Mouse (Mus musculus) liver, embryonic 12.5 days (tissue): ENCODE measurements around the gene Mgat4a. TPM values are rescaled to one million over a fixed set of nuclear protein-coding genes. Genes with fewer than 3 reads are reported as not detected.

Experiments used
- ATAC-seq: fragments of 200-750 bp; cut with Nextera tagmentation; 2 replicates; pipeline ENCODE4 v1.8.0; 2017; ENCODE audit warnings: moderate number of reproducible peaks, mild to moderate bottlenecking, moderate library complexity
- H3K27ac ChIP-seq: fragments of 300-500 bp; sonication (generic); 2 replicates; pipeline ENCODE4 v1.5.1; 2016; ENCODE audit warnings: mild to moderate bottlenecking
- H3K27me3 ChIP-seq: fragments of 300-500 bp; sonication (generic); replicated peaks from 2 replicates; pipeline ENCODE4 v1.6.1; 2016; ENCODE audit warnings: mild to moderate bottlenecking, moderate library complexity
- H3K36me3 ChIP-seq: fragments of 300-500 bp; sonication (generic); 2 replicates; pipeline ENCODE4 v1.6.1; 2016; ENCODE audit warnings: mild to moderate bottlenecking, moderate library complexity
- H3K4me1 ChIP-seq: fragments of 300-500 bp; sonication (generic); 2 replicates; pipeline ENCODE4 v1.6.1; 2016
- H3K4me2 ChIP-seq: fragments of 300-500 bp; sonication (generic); 2 replicates; pipeline ENCODE4 v1.6.1; 2016; ENCODE audit warnings: mild to moderate bottlenecking, moderate library complexity
- H3K4me3 ChIP-seq: fragments of 300-500 bp; sonication (generic); 2 replicates; pipeline ENCODE4 v1.5.1; 2016; ENCODE audit warnings: mild to moderate bottlenecking, moderate library complexity
- H3K9ac ChIP-seq: fragments of 300-500 bp; sonication (generic); 2 replicates; pipeline ENCODE4 v1.6.1; 2016; ENCODE audit warnings: mild to moderate bottlenecking, moderate library complexity
- H3K9me3 ChIP-seq: fragments of 300-500 bp; sonication (generic); replicated peaks from 2 replicates; pipeline ENCODE4 v1.6.1; 2016; ENCODE audit warnings: mild to moderate bottlenecking, moderate library complexity
- WGBS: fragments of 180-500 bp; shearing (Covaris S2); methylation state at CpG from one replicate; pipeline ENCODE4 v1.1.7; 2016; ENCODE audit not compliant: insufficient replicate concordance; 5-methylcytosine and 5-hydroxymethylcytosine counted together
- polyA plus RNA-seq: library from polyadenylated mRNA; unstranded; fragments of >200 nt; fragmentation: Nextera tagmentation; extraction: Ambion mirVana; gene quantifications from 2 replicates; pipeline ENCODE4 v1.2.1, GENCODE M21; 2016

Gene Mgat4a
- polyA plus RNA-seq, 1 experiment from 2014 or later: 1.3 TPM

DNA sequence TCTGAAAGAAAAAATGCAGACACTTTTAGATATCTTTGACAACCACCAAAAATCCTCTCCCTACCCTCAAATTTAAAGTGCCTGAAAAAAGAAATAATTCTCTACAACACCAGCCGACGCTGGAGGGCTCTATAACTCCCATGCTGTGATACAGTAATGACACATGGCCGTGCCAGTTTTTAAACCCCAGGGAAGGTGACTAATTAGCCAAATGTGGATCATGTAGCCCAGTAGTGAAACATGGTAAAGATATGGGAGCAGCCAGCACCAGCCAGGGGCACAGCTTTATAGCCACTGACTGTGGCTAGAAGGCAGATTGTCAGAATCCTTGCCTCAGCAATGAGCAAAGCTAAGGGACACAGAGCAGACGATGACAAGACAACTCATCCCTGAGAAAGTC is 19.5 kb upstream of the Mgat4a start:
- Histone ChIP-seq H3K27me3 (no peaks in the 10 kb centered on the region), H3K9ac (no peak overlapping the region), H3K4me3 (no peak overlapping the region), H3K4me2 (no peak overlapping the region), H3K36me3 (no peaks in the 10 kb centered on the region), H3K9me3 (no peaks in the 10 kb centered on the region), H3K4me1 (no peaks in the 10 kb centered on the region), H3K27ac (no peak overlapping the region)
- 69% methylated on average over 4 of the region's 4 CpGs for WGBS
- ATAC-seq: no peak

DNA sequence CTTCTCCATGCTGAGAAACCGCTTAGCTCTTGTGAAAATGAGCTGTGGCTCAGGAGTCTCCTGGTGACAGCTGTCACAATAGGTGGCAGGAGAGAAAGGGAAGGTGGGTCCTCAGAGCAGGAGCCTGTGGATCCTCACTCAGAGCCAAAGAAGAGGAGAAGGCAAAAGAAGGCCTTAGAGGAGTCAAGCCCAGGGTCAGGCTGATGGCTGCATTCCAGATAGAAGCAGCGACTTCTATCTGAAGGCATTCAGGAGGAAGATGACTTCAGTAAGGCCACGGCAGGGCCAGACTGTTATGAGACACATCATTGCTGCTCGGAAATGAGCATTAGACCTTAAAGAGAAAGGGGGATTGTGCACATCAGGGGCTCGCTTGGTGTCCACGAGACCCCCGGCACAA is 11.2 kb upstream of the Mgat4a start:
- Histone ChIP-seq H3K4me2 (no peak overlapping the region), H3K27me3 (0 out of 2 replicates have a peak, but pooled peaks cover 2% of the 10 kb centered on the region), H3K9me3 (no peaks in the 10 kb centered on the region), H3K4me3 (no peak overlapping the region), H3K9ac (no peak overlapping the region), H3K27ac (no peak overlapping the region), H3K36me3 (no peaks in the 10 kb centered on the region), H3K4me1 (no peaks in the 10 kb centered on the region)
- ATAC-seq: no peak
- 66% methylated on average over 7 of the region's 7 CpGs for WGBS

DNA sequence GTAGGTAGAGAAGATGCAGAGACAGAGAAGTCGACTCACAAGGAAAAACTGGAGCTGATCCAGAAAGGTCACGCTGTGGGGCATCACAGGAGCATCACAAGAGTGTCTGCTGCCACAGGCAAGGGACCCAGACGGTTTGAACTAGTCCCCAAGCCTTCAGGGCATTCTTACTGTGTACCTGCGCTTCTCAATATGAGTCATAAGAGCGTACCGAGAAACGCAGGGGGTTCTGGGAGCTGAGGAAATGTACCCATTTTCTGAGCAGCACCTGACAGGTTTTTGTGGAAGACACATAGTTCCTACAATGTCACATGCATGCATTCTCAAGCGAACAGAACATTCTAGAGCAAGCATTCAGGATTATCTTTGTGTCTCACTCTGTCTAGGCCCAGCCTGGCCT is 8.7 kb upstream of the Mgat4a start:
- Histone ChIP-seq H3K27me3 (0 out of 2 replicates have a peak, but pooled peaks cover 11% of the 10 kb centered on the region), H3K4me2 (no peak overlapping the region), H3K4me3 (no peak overlapping the region), H3K9me3 (no peaks in the 10 kb centered on the region), H3K4me1 (no peaks in the 10 kb centered on the region), H3K9ac (no peak overlapping the region), H3K27ac (no peak overlapping the region), H3K36me3 (no peaks in the 10 kb centered on the region)
- no peak for ATAC-seq
- WGBS: 74% methylated on average over 8 of the region's 8 CpGs

DNA sequence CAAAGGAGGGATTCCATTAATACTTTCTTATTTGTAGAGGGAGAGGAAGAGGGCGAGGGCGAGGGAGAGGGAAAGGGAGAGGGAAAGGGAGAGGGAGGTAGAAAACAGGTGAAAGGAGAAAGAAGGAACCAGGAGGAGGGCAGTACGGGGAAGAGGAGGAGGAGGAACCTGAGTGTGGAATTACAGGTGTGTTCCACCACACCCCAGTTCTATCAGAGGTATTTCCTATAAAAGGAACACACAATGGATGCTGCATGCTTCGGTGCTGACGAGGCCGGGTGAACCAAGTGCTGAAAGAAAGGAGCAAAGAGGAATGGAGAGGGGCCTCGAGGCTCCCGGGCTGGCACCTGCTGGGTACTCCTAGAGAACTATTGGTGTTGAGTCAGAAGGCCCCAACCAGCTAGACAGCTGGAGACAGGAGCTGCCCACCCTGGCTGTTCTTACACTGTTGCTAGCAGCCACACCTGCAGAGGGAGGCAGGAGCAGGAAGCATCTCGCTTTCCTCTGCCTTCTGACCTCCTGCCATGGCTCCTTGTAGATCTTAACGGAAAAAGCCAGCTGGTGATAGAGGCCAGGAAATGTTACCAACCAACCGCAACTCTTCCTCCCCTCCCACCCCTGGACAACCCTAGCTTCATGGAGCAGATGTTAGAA is 5.7 kb upstream of the Mgat4a start:
- Histone ChIP-seq H3K4me1 (peaks cover 1% of the 10 kb centered on the region; the same call in 1 of the 2 replicates), H3K9me3 (no peaks in the 10 kb centered on the region), H3K27ac (no peak overlapping the region), H3K4me2 (no peak overlapping the region), H3K4me3 (no peak overlapping the region), H3K27me3 (peaks cover 36% of the 10 kb centered on the region), H3K9ac (no peak overlapping the region), H3K36me3 (no peaks in the 10 kb centered on the region)
- WGBS: 59% methylated on average over 11 of the region's 11 CpGs
- ATAC-seq: no peak

DNA sequence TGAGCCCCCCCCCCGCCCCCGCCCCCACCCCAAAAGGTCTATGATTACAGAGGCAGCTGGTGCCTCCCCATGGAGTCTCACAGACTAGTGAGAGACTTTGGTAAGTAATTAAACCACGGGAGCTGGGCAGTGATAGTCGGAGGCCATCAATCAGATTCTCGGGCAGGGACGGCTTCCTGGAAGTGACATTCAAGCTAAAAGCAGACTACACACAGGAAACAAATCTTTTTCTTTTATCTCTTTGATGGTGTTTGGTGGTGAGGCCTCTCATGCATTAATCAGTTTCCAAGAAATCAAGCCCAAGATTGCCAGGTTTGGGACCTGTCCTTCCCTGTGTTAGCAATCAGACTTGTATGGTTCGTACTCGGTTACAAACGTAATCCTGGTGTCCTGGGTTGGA is 3.4 kb upstream of the Mgat4a start:
- 29% methylated on average over 9 of the region's 9 CpGs for WGBS
- peaks cover 11% of the 10 kb centered on the region for H3K4me1 ChIP-seq
- H3K4me3 ChIP-seq: no peak overlapping the region
- no peaks in the 10 kb centered on the region for H3K9me3 ChIP-seq
- no peak overlapping the region for H3K27ac ChIP-seq
- peaks cover 51% of the 10 kb centered on the region for H3K27me3 ChIP-seq
- H3K4me2 ChIP-seq: no peak overlapping the region
- H3K9ac ChIP-seq: no peak overlapping the region
- ATAC-seq: no peak
- H3K36me3 ChIP-seq: no peaks in the 10 kb centered on the region

DNA sequence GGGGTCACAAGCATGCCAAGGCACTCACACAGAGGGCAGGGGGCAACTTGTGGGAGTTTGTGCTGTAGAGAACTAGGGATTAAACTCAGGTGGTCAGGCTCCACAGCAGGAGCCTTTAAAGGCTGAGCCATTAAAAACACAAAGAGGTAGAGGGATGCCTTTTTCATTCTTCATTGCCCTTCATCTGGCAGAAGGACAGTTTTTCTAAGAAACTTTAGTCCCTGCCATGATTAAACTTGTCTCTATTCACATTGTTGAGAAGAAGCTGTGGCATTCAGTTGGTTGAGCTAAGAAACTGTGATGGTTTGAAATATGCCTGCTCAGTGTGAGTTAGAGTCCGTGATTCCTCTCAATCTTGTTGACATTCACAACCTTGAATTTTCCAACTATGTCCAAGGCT is 2.2 kb upstream of the Mgat4a start:
- Histone ChIP-seq H3K9ac (no peak overlapping the region), H3K4me2 (no peak overlapping the region), H3K36me3 (no peaks in the 10 kb centered on the region), H3K4me3 (no peak overlapping the region), H3K4me1 (peaks cover 11% of the 10 kb centered on the region), H3K27me3 (peaks cover 53% of the 10 kb centered on the region), H3K9me3 (no peaks in the 10 kb centered on the region), H3K27ac (no peak overlapping the region)
- WGBS: 50% methylated on average over 1 of the region's 1 CpGs
- no peak for ATAC-seq

DNA sequence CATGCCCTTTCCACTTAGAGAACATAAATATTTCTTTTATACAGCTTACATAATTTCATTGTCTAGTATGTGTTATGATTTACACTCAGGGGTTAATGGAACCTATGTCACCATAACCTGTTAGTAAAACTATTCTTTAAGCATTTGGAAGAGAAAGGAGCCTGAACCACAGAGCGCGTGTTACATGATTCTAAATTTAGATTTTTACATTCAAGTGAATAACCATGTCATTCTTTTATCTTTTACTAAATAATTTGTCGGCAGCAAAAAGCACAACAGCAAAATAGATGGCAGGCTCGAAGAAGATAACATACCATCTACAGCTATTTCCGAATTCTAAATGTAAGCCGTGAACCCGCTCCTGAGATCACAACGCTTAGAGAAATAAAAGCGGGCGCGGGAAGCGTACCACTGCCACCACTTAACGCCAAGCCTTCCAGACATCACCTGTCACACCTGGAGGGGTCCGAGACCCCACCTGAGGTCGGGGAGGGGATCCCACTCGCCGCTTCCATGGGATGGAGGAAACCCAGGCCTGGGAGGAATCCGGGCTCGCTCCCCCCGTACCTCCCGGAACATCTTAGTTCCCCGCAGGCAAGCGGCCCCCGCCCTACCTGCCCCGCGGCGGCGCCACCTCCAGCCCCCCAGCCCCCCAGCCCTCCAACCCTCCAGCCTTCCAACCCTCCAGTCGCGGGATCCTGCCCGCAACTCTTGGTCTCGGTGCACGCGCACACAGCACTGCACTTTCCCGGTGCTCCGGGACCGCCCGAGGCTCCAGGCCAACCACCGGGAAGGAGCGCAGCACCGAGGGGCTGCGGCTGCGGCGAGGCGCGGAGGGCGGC is 627 bp downstream of the Mgat4a start:
- peak; percentile 53 for ATAC-seq
- Histone ChIP-seq H3K4me2 (peak overlapping the region; percentile 100), H3K4me3 (peak overlapping the region; percentile 73), H3K36me3 (no peaks in the 10 kb centered on the region), H3K9ac (peak overlapping the region; percentile 80), H3K27me3 (peaks cover 45% of the 10 kb centered on the region), H3K4me1 (peaks cover 11% of the 10 kb centered on the region), H3K27ac (no peak overlapping the region), H3K9me3 (no peaks in the 10 kb centered on the region)
- WGBS: 6% methylated on average over 46 of the region's 47 CpGs

DNA sequence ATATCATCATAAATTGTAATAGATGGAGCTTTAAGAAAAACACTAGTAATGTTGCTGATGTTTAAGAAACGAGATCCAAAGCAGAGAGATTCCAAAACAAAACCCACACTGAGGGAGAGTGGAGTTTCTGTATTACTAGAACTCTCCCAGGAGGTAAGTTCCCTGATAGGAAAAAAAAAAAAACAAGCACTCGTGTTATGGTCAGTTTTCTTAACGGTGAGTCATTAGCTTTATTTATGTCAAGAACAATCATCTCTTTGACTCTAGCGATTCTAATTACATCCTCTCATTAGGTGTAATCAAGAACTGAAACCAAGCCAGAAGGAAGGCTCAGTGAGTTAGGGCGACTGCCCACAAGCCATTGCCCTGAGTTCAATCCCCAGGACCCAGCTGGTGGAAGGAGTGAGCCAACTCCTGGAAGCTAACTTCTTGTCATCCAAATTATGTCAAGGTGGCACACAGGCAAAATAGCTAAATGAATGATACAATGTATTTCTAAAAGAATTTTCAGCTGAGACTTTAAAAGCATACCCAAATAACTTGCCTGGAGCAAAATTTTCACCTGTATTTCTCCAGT is 6.2 kb downstream of the Mgat4a start:
- Histone ChIP-seq H3K4me3 (no peak overlapping the region), H3K9me3 (no peaks in the 10 kb centered on the region), H3K9ac (no peak overlapping the region), H3K4me1 (no peaks in the 10 kb centered on the region), H3K4me2 (no peak overlapping the region), H3K36me3 (no peaks in the 10 kb centered on the region), H3K27ac (no peak overlapping the region), H3K27me3 (peaks cover 4% of the 10 kb centered on the region)
- 67% methylated on average over 5 of the region's 5 CpGs for WGBS
- no peak for ATAC-seq

DNA sequence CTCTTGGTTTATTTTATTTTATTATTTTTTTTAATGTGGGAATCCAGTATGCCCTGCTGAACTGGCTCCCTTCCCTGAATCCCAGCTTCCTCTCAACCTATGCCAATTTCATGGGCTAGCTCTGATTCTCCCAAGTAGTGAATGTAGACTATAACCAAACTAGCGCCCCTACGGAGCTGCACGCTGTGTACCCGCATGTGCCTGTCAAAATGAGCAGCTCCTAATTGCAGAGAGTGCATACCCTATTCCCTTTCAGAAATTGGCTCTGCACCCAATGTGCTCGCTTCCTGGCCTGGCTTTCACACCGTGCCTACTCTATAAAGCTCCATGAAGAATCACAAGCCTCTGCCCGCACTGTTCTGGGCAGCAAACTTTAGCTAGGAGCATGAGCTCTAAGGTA is 7.6 kb downstream of the Mgat4a start:
- Histone ChIP-seq H3K4me3 (no peak overlapping the region), H3K9ac (no peak overlapping the region), H3K27ac (no peak overlapping the region), H3K9me3 (no peaks in the 10 kb centered on the region), H3K4me1 (no peaks in the 10 kb centered on the region), H3K4me2 (no peak overlapping the region), H3K27me3 (no peaks in the 10 kb centered on the region), H3K36me3 (no peaks in the 10 kb centered on the region)
- WGBS: 87% methylated on average over 7 of the region's 7 CpGs
- ATAC-seq: no peak

DNA sequence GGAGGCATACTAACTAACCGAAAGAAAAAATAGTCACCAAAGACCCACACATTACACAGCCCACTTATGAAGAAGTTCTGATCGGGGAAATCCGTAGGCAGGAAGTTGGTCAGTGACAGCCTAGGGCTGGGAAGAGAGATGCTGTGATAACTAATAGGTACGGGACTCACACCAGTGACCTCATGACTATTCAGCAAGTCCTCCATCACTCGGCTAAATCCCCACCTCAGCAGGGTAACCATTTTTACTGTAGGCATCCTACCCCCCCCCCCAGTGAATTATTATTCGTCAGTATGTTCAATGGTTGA is 8.3 kb downstream of the Mgat4a start:
- H3K9me3 ChIP-seq: no peaks in the 10 kb centered on the region
- no peaks in the 10 kb centered on the region for H3K4me1 ChIP-seq
- H3K4me2 ChIP-seq: no peak overlapping the region
- no peak for ATAC-seq
- no peak overlapping the region for H3K9ac ChIP-seq
- H3K27me3 ChIP-seq: no peaks in the 10 kb centered on the region
- H3K27ac ChIP-seq: no peak overlapping the region
- H3K4me3 ChIP-seq: no peak overlapping the region
- H3K36me3 ChIP-seq: no peaks in the 10 kb centered on the region
- 71% methylated on average over 6 of the region's 6 CpGs for WGBS

DNA sequence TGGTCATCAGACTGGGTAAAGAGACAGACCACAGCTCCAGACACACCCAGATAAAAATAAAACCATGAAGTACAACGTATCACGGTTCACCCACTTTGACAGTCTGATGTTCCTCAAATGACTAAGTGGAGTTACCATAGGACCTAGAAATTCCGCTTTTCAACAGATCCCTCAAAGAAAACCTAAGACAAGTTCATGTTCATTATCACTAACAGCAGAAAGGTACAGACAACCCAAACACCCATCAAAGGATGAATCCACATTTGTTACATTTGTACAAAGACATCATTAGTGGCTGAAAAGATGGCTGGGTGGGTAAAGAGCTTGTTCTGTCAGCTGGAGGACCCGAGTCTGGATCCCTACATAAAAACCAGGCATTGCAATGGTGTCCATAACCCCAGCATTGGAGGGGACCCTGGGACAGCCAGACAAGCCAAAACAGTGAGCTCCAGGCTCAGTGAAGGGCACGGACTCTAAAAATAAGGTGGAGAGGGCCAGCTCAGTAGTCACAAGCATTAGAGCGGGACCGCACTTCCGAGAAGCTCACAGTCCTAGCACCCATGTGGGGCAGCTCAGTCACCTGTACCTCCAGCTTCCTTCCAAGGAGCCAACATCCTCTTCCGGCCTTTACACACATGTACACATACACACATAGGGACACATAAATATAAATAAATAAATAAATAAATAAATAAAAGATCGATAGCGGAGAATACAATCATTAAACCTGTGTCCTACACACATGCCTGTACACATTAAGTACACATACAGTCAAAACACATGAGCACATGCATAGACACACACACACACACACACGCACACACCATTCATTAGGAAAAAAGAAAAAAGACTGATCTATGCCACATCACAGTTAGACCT is 8.9 kb downstream of the Mgat4a start:
- Histone ChIP-seq H3K27me3 (no peaks in the 10 kb centered on the region), H3K4me3 (no peak overlapping the region), H3K36me3 (no peaks in the 10 kb centered on the region), H3K9ac (no peak overlapping the region), H3K27ac (no peak overlapping the region), H3K4me1 (no peaks in the 10 kb centered on the region), H3K9me3 (no peaks in the 10 kb centered on the region), H3K4me2 (no peak overlapping the region)
- ATAC-seq: no peak
- 76% methylated on average over 12 of the region's 12 CpGs for WGBS

DNA sequence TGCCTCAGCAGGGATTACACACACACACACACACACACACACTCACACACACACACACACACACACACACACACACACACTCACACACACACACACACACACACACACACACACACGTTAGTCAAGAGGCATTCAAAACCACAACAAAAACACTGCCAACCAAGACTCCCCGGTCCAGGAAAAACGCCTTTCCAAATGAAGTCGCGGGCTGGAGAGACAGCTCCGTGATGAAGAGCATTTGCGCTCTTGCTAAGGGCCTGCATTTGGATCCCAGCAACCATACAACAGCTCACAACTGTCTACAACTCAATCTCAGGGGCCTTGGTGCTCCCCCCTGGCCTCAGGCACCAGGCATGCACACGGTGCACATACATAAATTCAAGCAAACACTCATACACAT is 10.8 kb downstream of the Mgat4a start:
- Histone ChIP-seq H3K9ac (no peak overlapping the region), H3K4me1 (peaks cover 8% of the 10 kb centered on the region; the same call in 1 of the 2 replicates), H3K36me3 (no peaks in the 10 kb centered on the region), H3K9me3 (no peaks in the 10 kb centered on the region), H3K4me3 (no peak overlapping the region), H3K27me3 (no peaks in the 10 kb centered on the region), H3K4me2 (no peak overlapping the region), H3K27ac (no peak overlapping the region)
- 80% methylated on average over 8 of the region's 8 CpGs for WGBS
- no peak for ATAC-seq
